Mouse (Mus musculus) MEL (cell line): ENCODE data around the gene Rpl19. TPM values are rescaled to one million over a fixed set of nuclear protein-coding genes. Genes with fewer than 3 reads are reported as not detected.

Experiments used
- DNase-seq: peaks from one replicate; pipeline ENCODE4 v3.0.0; 2011; ENCODE audit warnings: low read depth, low spot score
- H3K27ac ChIP-seq: 2 replicates; pipeline ENCODE4 v1.5.1; 2012; ENCODE audit warnings: low read depth, mild to moderate bottlenecking, control low read depth, low read length, moderate library complexity; ENCODE audit not compliant: control insufficient read depth
- H3K27me3 ChIP-seq, 2 experiments: fragments of 150-350 bp in 1 of 2; sonication (generic) in 1 of 2; 2 replicates each; pipeline ENCODE4 v1.6.1; 2012; ENCODE audit warnings: low read length in 2 of 2, mild to moderate bottlenecking in 2 of 2, improper control_type of control experiment in 1 of 2, moderate library complexity in 1 of 2; ENCODE audit not compliant: insufficient read depth in 2 of 2, control insufficient read depth in 1 of 2
- H3K36me3 ChIP-seq, 2 experiments: 2 replicates each; pipeline ENCODE4 v1.6.1; 2012 to 2014; ENCODE audit warnings: low read length in 2 of 2, improper control_type of control experiment in 1 of 2, inconsistent platforms in 1 of 2, mild to moderate bottlenecking in 1 of 2; ENCODE audit not compliant: insufficient read depth in 2 of 2, control insufficient read depth in 1 of 2
- H3K4me1 ChIP-seq, 2 experiments: fragments of 150-350 bp in 1 of 2; sonication (generic) in 1 of 2; 2 replicates each; pipeline ENCODE4 v1.6.1; 2012; ENCODE audit warnings: low read length in 2 of 2, improper control_type of control experiment in 1 of 2, mild to moderate bottlenecking in 1 of 2; ENCODE audit not compliant: insufficient read depth in 2 of 2, control insufficient read depth in 1 of 2
- H3K4me3 ChIP-seq, 2 experiments: fragments of 150-350 bp in 1 of 2; sonication (generic) in 1 of 2; 2 replicates each; pipeline ENCODE4 v1.5.1; 2012; ENCODE audit warnings: low read depth in 2 of 2, low read length in 2 of 2, mild to moderate bottlenecking in 2 of 2, moderate library complexity in 2 of 2, control low read depth in 1 of 2, improper control_type of control experiment in 1 of 2; ENCODE audit not compliant: control insufficient read depth in 1 of 2, insufficient read depth in 1 of 2
- H3K79me2 ChIP-seq: 2 replicates; pipeline ENCODE4 v1.6.1; 2012; ENCODE audit warnings: mild to moderate bottlenecking, low read length, moderate library complexity; ENCODE audit not compliant: control insufficient read depth, poor library complexity, insufficient read depth
- H3K9ac ChIP-seq: 2 replicates; pipeline ENCODE4 v1.6.1; 2012; ENCODE audit warnings: low read depth, mild to moderate bottlenecking, control low read depth, low read length, moderate library complexity; ENCODE audit not compliant: control insufficient read depth, poor library complexity, severe bottlenecking
- H3K9me3 ChIP-seq: fragments of 150-350 bp; sonication (generic); replicated peaks from 2 replicates; pipeline ENCODE4 v1.6.1; 2012; ENCODE audit warnings: mild to moderate bottlenecking, low read length, improper control_type of control experiment, moderate library complexity; ENCODE audit not compliant: insufficient read depth
- BHLHE40 ChIP-seq: IDR thresholded peaks from 2 replicates; pipeline ENCODE4 v1.6.1; 2012; ENCODE audit warnings: low read depth, mild to moderate bottlenecking, inconsistent platforms, low read length, improper control_type of control experiment, borderline replicate concordance
- CHD1 ChIP-seq: IDR thresholded peaks from 2 replicates; pipeline ENCODE4 v1.6.1; 2012; ENCODE audit warnings: low read depth, mild to moderate bottlenecking, inconsistent platforms, low read length, improper control_type of control experiment
- CHD2 ChIP-seq: IDR thresholded peaks from 2 replicates; pipeline ENCODE4 v1.6.1; 2011; ENCODE audit warnings: low read length, improper control_type of control experiment
- E2F4 ChIP-seq: IDR thresholded peaks from 2 replicates; pipeline ENCODE4 v1.6.1; 2011; ENCODE audit warnings: low read depth, low read length, improper control_type of control experiment, borderline replicate concordance
- GATA1 ChIP-seq: IDR thresholded peaks from 2 replicates; pipeline ENCODE4 v1.6.1; 2011; ENCODE audit warnings: low read depth, low read length, improper control_type of control experiment
- MAX ChIP-seq: IDR thresholded peaks from 2 replicates; pipeline ENCODE4 v1.6.1; 2011; ENCODE audit warnings: low read length, improper control_type of control experiment
- MEF2A ChIP-seq: IDR thresholded peaks from 2 replicates; pipeline ENCODE4 v1.6.1; 2014; ENCODE audit warnings: low read depth, mild to moderate bottlenecking, inconsistent platforms, low read length, improper control_type of control experiment; ENCODE audit not compliant: poor library complexity, insufficient replicate concordance, severe bottlenecking; ENCODE audit errors: extremely low read depth
- MYB ChIP-seq: IDR thresholded peaks from 2 replicates; pipeline ENCODE4 v1.6.1; 2011; ENCODE audit warnings: mild to moderate bottlenecking, low read depth, low read length, improper control_type of control experiment
- POLR2A ChIP-seq, 2 experiments: IDR thresholded peaks; 2 replicates each; pipeline ENCODE4 v1.6.1; 2011 to 2012; ENCODE audit warnings: low read length in 2 of 2, mild to moderate bottlenecking in 2 of 2, control low read depth in 1 of 2, improper control_type of control experiment in 1 of 2, low read depth in 1 of 2, moderate library complexity in 1 of 2; ENCODE audit not compliant: control insufficient read depth in 1 of 2, insufficient read depth in 1 of 2, poor library complexity in 1 of 2
- POLR2AphosphoS5 ChIP-seq: IDR thresholded peaks from 2 replicates; pipeline ENCODE4 v1.6.1; 2012; ENCODE audit warnings: low read depth, borderline replicate concordance, mild to moderate bottlenecking, inconsistent platforms, low read length, moderate library complexity, mixed read lengths
- RCOR1 ChIP-seq: IDR thresholded peaks from 2 replicates; pipeline ENCODE4 v1.6.1; 2012; ENCODE audit warnings: low read depth, mild to moderate bottlenecking, inconsistent platforms, low read length, improper control_type of control experiment
- SIN3A ChIP-seq: IDR thresholded peaks from 2 replicates; pipeline ENCODE4 v1.6.1; 2012; ENCODE audit warnings: low read length, improper control_type of control experiment, inconsistent platforms
- SMC3 ChIP-seq: IDR thresholded peaks from 2 replicates; pipeline ENCODE4 v1.6.1; 2011; ENCODE audit warnings: low read depth, low read length, improper control_type of control experiment
- TAL1 ChIP-seq: IDR thresholded peaks from 2 replicates; pipeline ENCODE4 v1.6.1; 2012; ENCODE audit warnings: mild to moderate bottlenecking, inconsistent platforms, low read length, moderate library complexity, mixed read lengths
- UBTF ChIP-seq: IDR thresholded peaks from 2 replicates; pipeline ENCODE4 v1.6.1; 2012; ENCODE audit warnings: low read depth, mild to moderate bottlenecking, inconsistent platforms, low read length, improper control_type of control experiment, moderate library complexity, borderline replicate concordance; ENCODE audit not compliant: insufficient read depth
- USF2 ChIP-seq, 2 experiments: IDR thresholded peaks; 2 replicates each; pipeline ENCODE4 v1.6.1; 2011 to 2012; ENCODE audit warnings: improper control_type of control experiment in 2 of 2, low read length in 2 of 2, borderline replicate concordance in 1 of 2, inconsistent platforms in 1 of 2, low read depth in 1 of 2, mild to moderate bottlenecking in 1 of 2; ENCODE audit not compliant: insufficient read depth in 1 of 2
- ZMIZ1 ChIP-seq: IDR thresholded peaks from 2 replicates; pipeline ENCODE4 v1.6.1; 2012; ENCODE audit warnings: low read depth, mild to moderate bottlenecking, inconsistent platforms, low read length, improper control_type of control experiment, moderate library complexity
- polyA plus RNA-seq, 2 experiments: library from polyadenylated mRNA; stranded (reverse) in 1 of 2; unstranded in 1 of 2; fragments of >175 nt in 1 of 2; fragments of >200 nt in 1 of 2; gene quantifications; 2 replicates each; pipeline versions ENCODE4 v1.2.1 to v1.2.4; 2012; ENCODE audit warnings: low replicate concordance in 2 of 2, low read depth in 1 of 2; ENCODE audit not compliant: insufficient read length in 2 of 2, insufficient read depth in 1 of 2, missing spikeins in 1 of 2
- total RNA-seq: library from RNA; depleted of rRNA; stranded (reverse); fragments of 300-350 nt; gene quantifications from 2 replicates; pipeline ENCODE4 v1.2.3, GENCODE M21; 2012

Gene Rpl19
- total and polyA plus RNA-seq, 3 experiments = 210 to 4,715 (median 2,650) TPM

- Histone ChIP-seq H3K79me2 (no peaks in the 10 kb centered on the region), H3K4me1 (peaks cover 7 to 16% of the 10 kb centered on the region in 2 experiments; a peak in 3 of 4 replicates), H3K9me3 (no peaks in the 10 kb centered on the region), H3K27me3 (no peaks in the 10 kb centered on the region), H3K9ac (no peak overlapping the region), H3K4me3 (no peak overlapping the region), H3K36me3 (peaks cover 0 to 8% of the 10 kb centered on the region in 2 experiments; a peak in 2 of 4 replicates), H3K27ac (no peak overlapping the region)
- no peak for DNase-seq
- TF ChIP-seq MEF2A = no peak
- no peak for TF ChIP-seq UBTF
- no peak for TF ChIP-seq USF2 (IDR thresholded peaks at IDR 0.05; ENCODE audit: borderline replicate concordance in 1 of 2, insufficient read depth in 1 of 2, low read depth in 1 of 2, low read length in 2 of 2)
- no peak for TF ChIP-seq MYB
- TF ChIP-seq ZMIZ1 = no peak
- no peak for TF ChIP-seq TAL1
These were observed 25.1 kb upstream of the Rpl19 start for GRCm38 (mm10) chr11:98001351-98001824.

- H3K27me3 ChIP-seq = no peaks in the 10 kb centered on the region
- peaks cover 5 to 16% of the 10 kb centered on the region in 2 experiments; a peak in 3 of 4 replicates for H3K4me1 ChIP-seq
- TF ChIP-seq RCOR1 (no peak), CHD2 (no peak), E2F4 (no peak), POLR2AphosphoS5 (no peak), BHLHE40 (no peak), MAX (no peak), POLR2A (IDR thresholded peaks at IDR 0.05; ENCODE audit: control insufficient read depth in 1 of 2, insufficient read depth in 1 of 2, low read depth in 1 of 2, low read length in 2 of 2, poor library complexity in 1 of 2) (no peak), SIN3A (no peak), MYB (no peak), CHD1 (no peak), GATA1 (no peak), SMC3 (no peak)
- H3K9ac ChIP-seq = no peak overlapping the region
- H3K79me2 ChIP-seq = no peaks in the 10 kb centered on the region
- no peak overlapping the region for H3K4me3 ChIP-seq
- H3K9me3 ChIP-seq = no peaks in the 10 kb centered on the region
- H3K36me3 ChIP-seq = peaks cover 0 to 6% of the 10 kb centered on the region in 2 experiments; a peak in 2 of 4 replicates
- no peak overlapping the region for H3K27ac ChIP-seq
- no peak for DNase-seq
These were observed 24.5 kb upstream of the Rpl19 start for GRCm38 (mm10) chr11:98001986-98002385.
